Mouse (Mus musculus) intestine, embryonic 16.5 days (tissue): ENCODE results near the gene Tstd3. TPM values are rescaled to one million over a fixed set of nuclear protein-coding genes. Genes with fewer than 3 reads are reported as not detected.
A peak's percentile ranks its signal among the peaks of the same experiment; 100 is the strongest.

Source experiments
- ATAC-seq: fragments of 200-750 bp; cut with Nextera tagmentation; 2 replicates; pipeline ENCODE4 v1.8.0; 2017; ENCODE audit warnings: moderate TSS enrichment, moderate library complexity
- H3K27ac ChIP-seq: fragments of 300-500 bp; sonication (generic); 2 replicates; pipeline ENCODE4 v1.5.1; 2014; ENCODE audit warnings: mild to moderate bottlenecking, low read length
- H3K27me3 ChIP-seq: fragments of 300-500 bp; sonication (generic); replicated peaks from 2 replicates; pipeline ENCODE4 v1.6.1; 2014; ENCODE audit warnings: low read length, control low read depth, mixed read lengths; ENCODE audit not compliant: control insufficient read depth, insufficient read depth
- H3K36me3 ChIP-seq: fragments of 300-500 bp; sonication (generic); 2 replicates; pipeline ENCODE4 v1.6.1; 2014; ENCODE audit warnings: low read length, control low read depth; ENCODE audit not compliant: control insufficient read depth, insufficient read depth
- H3K4me1 ChIP-seq: fragments of 300-500 bp; sonication (generic); 2 replicates; pipeline ENCODE4 v1.6.1; 2014; ENCODE audit warnings: low read length, control low read depth, mixed read lengths; ENCODE audit not compliant: control insufficient read depth, insufficient read depth
- H3K4me2 ChIP-seq: fragments of 300-500 bp; sonication (generic); 2 replicates; pipeline ENCODE4 v1.6.1; 2014; ENCODE audit warnings: low read depth, low read length, control low read depth
- H3K4me3 ChIP-seq: fragments of 300-500 bp; sonication (generic); 2 replicates; pipeline ENCODE4 v1.5.1; 2014; ENCODE audit warnings: mild to moderate bottlenecking, low read length
- H3K9ac ChIP-seq: fragments of 300-500 bp; sonication (generic); 2 replicates; pipeline ENCODE4 v1.6.1; 2014; ENCODE audit warnings: low read depth, low read length
- H3K9me3 ChIP-seq: fragments of 300-500 bp; sonication (generic); 2 replicates; pipeline ENCODE4 v1.6.1; 2016; ENCODE audit warnings: low read length, control low read depth; ENCODE audit not compliant: control insufficient read depth
- WGBS: fragments of 180-500 bp; shearing (Covaris S2); extraction: QIAGEN DNeasy Blood & Tissue Kit; methylation state at CpG from one replicate; pipeline ENCODE4 v1.1.7; 2014; 5-methylcytosine and 5-hydroxymethylcytosine counted together
- polyA plus RNA-seq: library from polyadenylated mRNA; unstranded; fragments of >200 nt; fragmentation: Nextera tagmentation; extraction: Ambion mirVana; gene quantifications from 2 replicates; pipeline ENCODE4 v1.2.1, GENCODE M21; 2015

The Tstd3 gene
- polyA plus RNA-seq, 1 experiment from 2014 or later = 16.2 TPM

DNA sequence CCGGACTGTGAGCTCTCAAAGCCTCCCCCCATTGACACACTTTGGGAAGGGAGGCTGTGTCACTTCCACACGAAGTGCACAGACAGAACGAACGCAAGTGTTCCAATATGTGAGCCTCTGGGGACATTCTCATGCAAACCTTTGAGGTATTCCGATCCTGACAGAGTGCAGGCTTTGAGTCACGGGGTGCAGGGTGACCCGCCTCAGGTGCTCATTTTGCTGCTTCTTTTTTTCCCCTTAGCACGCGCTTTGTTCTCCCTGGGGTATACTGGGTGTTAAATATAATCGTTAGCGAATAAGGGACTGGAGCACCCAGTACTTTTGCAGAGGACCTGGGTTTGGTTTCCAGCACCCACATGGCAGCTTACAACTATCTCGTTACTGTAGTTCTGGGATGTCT is 19.3 kb upstream of the Tstd3 start:
- H3K4me2 ChIP-seq = no peak overlapping the region
- no peaks in the 10 kb centered on the region for H3K27me3 ChIP-seq
- WGBS = 93% methylated on average over 12 of the region's 12 CpGs
- no peak overlapping the region for H3K4me3 ChIP-seq
- H3K4me1 ChIP-seq = no peaks in the 10 kb centered on the region
- H3K27ac ChIP-seq = no peak overlapping the region
- H3K9me3 ChIP-seq = no peaks in the 10 kb centered on the region
- peaks cover 20% of the 10 kb centered on the region; the same call in 1 of the 2 replicates for H3K36me3 ChIP-seq
- H3K9ac ChIP-seq = no peak overlapping the region
- ATAC-seq = no peak

DNA sequence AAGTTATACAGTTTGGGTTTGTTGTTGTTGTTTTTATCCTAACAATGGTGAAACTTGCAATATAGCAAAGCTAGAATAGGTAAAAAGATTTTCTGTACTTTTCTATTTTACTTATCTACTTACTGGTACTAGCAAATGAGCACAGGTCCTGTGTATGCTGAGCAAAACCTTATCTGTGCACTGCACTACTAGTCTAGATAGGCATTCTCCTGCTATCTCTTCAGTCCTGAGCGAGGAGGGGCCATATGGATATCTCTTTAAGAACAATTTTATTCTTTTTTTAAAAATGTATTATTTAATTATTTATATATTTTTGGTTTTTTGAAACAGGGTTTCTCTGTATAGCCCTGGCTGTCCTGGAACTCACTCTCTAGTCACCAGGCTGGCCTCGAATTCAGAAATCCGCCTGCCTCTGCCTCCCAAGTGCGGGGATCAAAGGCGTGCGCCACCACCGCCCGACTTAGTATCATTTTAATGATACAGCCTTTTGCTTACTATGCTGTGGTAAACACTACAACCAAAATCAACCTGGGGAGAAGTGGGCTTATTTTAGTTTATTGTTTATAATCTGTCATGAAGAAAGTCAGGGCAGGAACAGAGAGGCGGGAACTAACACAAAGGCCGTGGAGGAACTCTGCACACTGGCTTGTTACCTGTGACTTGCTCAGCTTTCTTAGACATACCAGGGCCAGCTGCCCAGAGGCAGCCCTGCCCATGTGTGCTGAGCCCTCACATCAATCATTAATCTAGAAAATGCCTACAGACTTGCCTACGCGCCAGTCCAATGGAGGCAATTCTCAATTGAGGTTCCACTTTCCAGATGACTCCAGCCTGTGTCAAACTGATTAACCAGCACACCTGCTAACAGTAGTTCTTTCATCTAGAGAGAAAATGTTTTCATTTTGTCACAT is 14.1 kb upstream of the Tstd3 start:
- 91% methylated on average over 12 of the region's 12 CpGs for WGBS
- Histone ChIP-seq H3K4me1 (no peaks in the 10 kb centered on the region; the same call in 1 of the 2 replicates), H3K9me3 (no peaks in the 10 kb centered on the region), H3K9ac (no peak overlapping the region), H3K27ac (no peak overlapping the region), H3K4me2 (no peak overlapping the region), H3K4me3 (no peak overlapping the region), H3K27me3 (no peaks in the 10 kb centered on the region), H3K36me3 (peaks cover 13% of the 10 kb centered on the region; the same call in 1 of the 2 replicates)
- ATAC-seq = peak; percentile 47; the same call in 1 of the 2 replicates

DNA sequence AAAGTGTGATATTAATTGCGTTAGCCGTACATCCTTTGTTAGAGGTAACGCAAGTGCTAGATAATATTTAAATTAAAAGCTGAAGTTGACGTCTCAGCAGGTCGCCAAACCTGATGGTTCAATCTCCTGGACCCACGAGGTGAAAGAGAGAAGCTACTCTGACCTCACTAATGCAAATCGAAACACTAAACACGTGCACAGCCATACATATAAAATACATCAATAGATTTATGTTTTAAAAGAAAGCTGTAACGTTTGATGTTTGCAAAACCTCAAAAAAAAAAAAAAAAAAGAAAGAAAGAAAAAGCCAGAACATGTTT is 9.9 kb upstream of the Tstd3 start:
- ATAC-seq = no peak
- Histone ChIP-seq H3K4me2 (peak overlapping the region; percentile 80), H3K9ac (no peak overlapping the region), H3K27ac (no peak overlapping the region), H3K4me3 (peak overlapping the region; percentile 85), H3K27me3 (no peaks in the 10 kb centered on the region), H3K9me3 (no peaks in the 10 kb centered on the region), H3K36me3 (0 out of 2 replicates have a peak, but pooled peaks cover 5% of the 10 kb centered on the region), H3K4me1 (no peaks in the 10 kb centered on the region; the same call in 1 of the 2 replicates)
- WGBS = 5% methylated on average over 9 of the region's 9 CpGs

DNA sequence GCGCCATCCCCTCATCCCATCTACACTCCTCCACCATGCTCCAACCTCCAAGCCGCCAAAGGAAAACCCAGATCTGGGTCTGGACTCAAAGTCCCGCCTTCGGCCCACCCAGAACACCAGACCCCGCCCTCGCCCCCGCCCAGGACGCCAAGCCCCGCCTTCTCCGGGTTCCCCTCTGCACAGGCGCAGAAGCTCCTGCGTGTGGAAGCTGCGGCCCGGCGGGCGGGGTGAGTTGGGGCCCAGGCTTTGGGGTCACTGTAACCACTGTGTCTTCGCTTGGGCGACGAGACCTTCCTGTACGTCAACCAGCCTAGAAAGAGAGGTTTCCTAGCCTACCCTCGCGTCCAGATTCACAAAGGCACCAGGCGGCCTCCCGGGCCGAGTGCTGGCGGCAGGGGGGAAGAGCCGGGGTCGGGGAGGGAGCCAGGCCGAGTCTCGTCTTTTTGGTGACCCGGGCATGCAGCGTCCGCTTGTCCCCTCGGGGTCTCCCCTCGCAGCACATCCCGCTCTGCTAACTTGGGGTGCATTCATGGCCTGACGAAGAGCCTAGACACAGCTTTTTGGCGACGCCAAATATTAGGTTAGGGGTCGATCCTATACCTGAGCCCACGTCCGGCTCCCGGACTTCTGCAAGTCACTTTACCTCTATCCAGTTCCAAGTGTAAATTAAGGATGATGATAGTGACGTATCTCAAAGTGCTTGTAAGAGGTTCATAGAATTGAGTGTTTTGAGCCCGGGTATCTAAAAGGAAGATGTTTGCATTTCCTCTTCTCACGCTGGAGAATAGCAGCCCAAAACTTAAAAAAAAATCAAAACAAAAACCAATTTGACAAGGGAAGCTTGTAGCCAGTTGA is 9.3 kb upstream of the Tstd3 start:
- Histone ChIP-seq H3K4me1 (no peaks in the 10 kb centered on the region; the same call in 1 of the 2 replicates), H3K9ac (peak overlapping the region; percentile 88), H3K36me3 (0 out of 2 replicates have a peak, but pooled peaks cover under 1% of the 10 kb centered on the region), H3K27ac (peak overlapping the region; percentile 68), H3K27me3 (no peaks in the 10 kb centered on the region), H3K4me3 (peak overlapping the region; percentile 85), H3K9me3 (no peaks in the 10 kb centered on the region), H3K4me2 (peak overlapping the region; percentile 80)
- peak; percentile 97 for ATAC-seq
- WGBS = under 1% methylated on average over 46 of the region's 46 CpGs

DNA sequence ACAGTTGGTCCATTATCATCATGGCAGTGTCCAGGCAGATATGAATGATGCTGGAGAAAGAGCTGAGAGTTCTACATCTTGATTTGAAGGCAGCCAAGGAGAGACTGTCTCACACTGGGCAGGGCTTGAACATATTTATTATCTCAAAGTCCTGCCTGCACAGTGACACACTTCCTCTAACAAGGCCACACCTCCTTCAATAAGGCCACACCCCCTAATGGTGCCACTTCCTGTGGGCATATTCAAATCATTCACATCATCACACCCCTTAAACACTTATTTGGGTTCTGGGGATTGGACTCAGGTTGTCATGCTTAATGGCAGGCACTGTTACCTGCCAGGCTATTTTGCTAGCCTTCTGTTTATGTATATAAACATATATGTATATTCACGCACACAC is 5.3 kb upstream of the Tstd3 start:
- no peak overlapping the region for H3K4me2 ChIP-seq
- no peak for ATAC-seq
- H3K36me3 ChIP-seq = no peaks in the 10 kb centered on the region
- H3K4me3 ChIP-seq = no peak overlapping the region
- H3K27ac ChIP-seq = no peak overlapping the region
- H3K27me3 ChIP-seq = no peaks in the 10 kb centered on the region
- no peaks in the 10 kb centered on the region; the same call in 1 of the 2 replicates for H3K4me1 ChIP-seq
- no peak overlapping the region for H3K9ac ChIP-seq
- WGBS = 91% methylated on average over 1 of the region's 1 CpGs
- no peaks in the 10 kb centered on the region for H3K9me3 ChIP-seq

DNA sequence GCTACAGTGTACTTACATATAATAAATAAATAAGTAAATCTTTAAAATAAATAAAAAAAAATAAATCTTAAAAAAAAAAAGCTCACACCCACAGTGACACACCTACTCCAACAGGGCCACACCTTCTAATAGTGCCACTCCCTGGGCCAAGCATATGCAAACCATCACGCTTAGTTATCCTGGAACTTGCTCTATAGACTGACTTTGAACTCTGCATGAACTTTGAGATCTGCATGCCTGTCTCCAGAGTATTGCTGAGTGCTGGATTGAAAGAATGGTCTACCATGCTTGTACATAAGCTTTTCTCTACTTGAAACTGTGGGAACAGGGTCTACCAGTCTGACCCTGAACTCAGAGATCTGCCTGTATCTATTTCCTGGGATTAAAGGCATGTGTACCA is 4.1 kb upstream of the Tstd3 start:
- H3K9me3 ChIP-seq = no peaks in the 10 kb centered on the region
- H3K9ac ChIP-seq = no peak overlapping the region
- 58% methylated on average over 1 of the region's 1 CpGs for WGBS
- H3K27me3 ChIP-seq = no peaks in the 10 kb centered on the region
- H3K36me3 ChIP-seq = no peaks in the 10 kb centered on the region
- ATAC-seq = peak; percentile 71
- H3K27ac ChIP-seq = peak overlapping the region; percentile 61
- no peaks in the 10 kb centered on the region for H3K4me1 ChIP-seq
- H3K4me2 ChIP-seq = no peak overlapping the region
- no peak overlapping the region for H3K4me3 ChIP-seq

DNA sequence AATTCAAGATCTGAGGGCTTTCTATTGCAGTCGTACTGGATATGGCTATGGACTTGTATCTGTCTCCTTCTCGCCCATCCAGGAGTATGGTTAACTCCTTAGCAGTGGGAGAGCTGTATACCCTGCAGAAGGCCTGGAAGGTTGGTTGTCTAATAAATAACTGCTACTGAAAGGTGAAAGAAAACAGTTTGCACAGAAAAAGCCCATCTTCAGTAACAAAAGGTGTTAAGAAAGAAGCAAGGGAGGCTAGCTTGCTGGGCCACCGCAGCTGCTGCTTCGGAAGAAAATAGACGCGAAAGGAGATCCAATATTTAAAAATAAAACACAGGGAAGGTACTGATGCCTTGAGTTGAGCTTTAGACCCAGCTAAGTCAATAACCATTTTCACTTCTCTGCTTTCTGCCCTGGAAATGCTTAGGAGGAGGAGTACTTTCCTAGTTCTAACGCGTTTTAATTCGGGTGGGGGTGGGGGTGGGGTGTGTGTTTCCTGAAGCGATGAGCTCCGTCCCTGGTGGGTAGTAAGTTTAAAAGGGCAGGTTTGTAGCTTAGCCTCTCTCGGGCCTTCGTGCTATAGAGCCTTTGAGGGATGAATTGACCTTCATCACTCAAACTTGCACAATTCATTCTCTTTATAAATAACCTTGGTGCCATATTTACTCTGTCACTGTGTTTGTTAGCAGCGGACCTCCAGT is 695 bp downstream of the Tstd3 start:
- H3K9ac ChIP-seq = peak overlapping the region; percentile 68
- WGBS = 18% methylated on average over 14 of the region's 14 CpGs
- ATAC-seq = no peak; the same call in 1 of the 2 replicates
- no peaks in the 10 kb centered on the region for H3K27me3 ChIP-seq
- H3K4me3 ChIP-seq = peak overlapping the region; percentile 60
- H3K4me1 ChIP-seq = no peaks in the 10 kb centered on the region
- H3K36me3 ChIP-seq = no peaks in the 10 kb centered on the region
- H3K27ac ChIP-seq = no peak overlapping the region
- H3K4me2 ChIP-seq = peak overlapping the region; percentile 55
- H3K9me3 ChIP-seq = no peaks in the 10 kb centered on the region

DNA sequence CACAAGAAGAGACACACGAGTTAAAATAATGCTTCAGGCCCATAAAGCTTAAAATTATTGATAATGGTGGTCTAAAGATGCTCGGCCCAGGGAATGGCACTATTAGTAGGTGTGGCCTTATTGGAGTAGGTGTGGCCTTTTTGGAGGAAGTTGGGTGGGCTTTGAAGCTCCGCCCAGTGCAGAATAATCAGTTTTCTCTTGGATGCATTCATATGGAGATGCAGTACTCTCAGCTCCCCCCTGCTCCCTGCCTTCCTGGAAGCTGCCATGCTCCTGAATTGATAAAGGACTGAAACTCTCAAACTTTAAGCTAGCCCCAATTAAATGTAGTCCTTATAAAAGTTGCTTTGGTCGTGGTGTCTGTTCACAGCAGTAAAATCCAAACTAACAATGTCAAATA is 3.2 kb downstream of the Tstd3 start:
- no peak for ATAC-seq
- 66% methylated on average over 4 of the region's 4 CpGs for WGBS
- no peaks in the 10 kb centered on the region for H3K4me1 ChIP-seq
- no peaks in the 10 kb centered on the region for H3K27me3 ChIP-seq
- H3K9me3 ChIP-seq = no peaks in the 10 kb centered on the region
- no peak overlapping the region for H3K9ac ChIP-seq
- H3K27ac ChIP-seq = no peak overlapping the region
- H3K4me3 ChIP-seq = no peak overlapping the region
- H3K4me2 ChIP-seq = no peak overlapping the region
- no peaks in the 10 kb centered on the region; the same call in 1 of the 2 replicates for H3K36me3 ChIP-seq
